Mouse (Mus musculus) limb, embryonic 10.5 days (tissue): ENCODE measurements around the gene Bckdha. TPM values are rescaled to one million over a fixed set of nuclear protein-coding genes. Genes with fewer than 3 reads are reported as not detected.
A peak's percentile ranks its signal among the peaks of the same experiment; 100 is the strongest.

Experiments used
- DNase-seq: peaks from one replicate; pipeline ENCODE4 v3.0.0-alpha.2; 2017; ENCODE audit warnings: low spot score
- H3K27ac ChIP-seq: fragments of 300-500 bp; sonication (generic); 2 replicates; pipeline ENCODE4 v1.5.1; 2016; ENCODE audit warnings: mild to moderate bottlenecking
- H3K27me3 ChIP-seq: fragments of 300-500 bp; sonication (generic); 2 replicates; pipeline ENCODE4 v1.6.1; 2016; ENCODE audit warnings: low read depth, mild to moderate bottlenecking; ENCODE audit not compliant: poor library complexity, severe bottlenecking
- H3K36me3 ChIP-seq: fragments of 300-500 bp; sonication (generic); 2 replicates; pipeline ENCODE4 v1.6.1; 2016; ENCODE audit warnings: mild to moderate bottlenecking, moderate library complexity
- H3K4me1 ChIP-seq: fragments of 300-500 bp; sonication (generic); 2 replicates; pipeline ENCODE4 v1.6.1; 2016
- H3K4me3 ChIP-seq: fragments of 300-500 bp; sonication (generic); 2 replicates; pipeline ENCODE4 v1.5.1; 2016; ENCODE audit warnings: mild to moderate bottlenecking, moderate library complexity
- H3K9me3 ChIP-seq: fragments of 300-500 bp; sonication (generic); replicated peaks from 2 replicates; pipeline ENCODE4 v1.6.1; 2016; ENCODE audit warnings: mild to moderate bottlenecking
- WGBS: fragments of 180-500 bp; shearing (Covaris S2); methylation state at CpG from one replicate; pipeline ENCODE4 v1.1.7; 2016; 5-methylcytosine and 5-hydroxymethylcytosine counted together
- polyA plus RNA-seq: library from polyadenylated mRNA; unstranded; fragments of >200 nt; fragmentation: Nextera tagmentation; extraction: Ambion mirVana; gene quantifications from 2 replicates; pipeline ENCODE4 v1.2.1, GENCODE M21; 2016

Gene Bckdha
- polyA plus RNA-seq, 1 experiment from 2014 or later: 66.4 TPM

DNA sequence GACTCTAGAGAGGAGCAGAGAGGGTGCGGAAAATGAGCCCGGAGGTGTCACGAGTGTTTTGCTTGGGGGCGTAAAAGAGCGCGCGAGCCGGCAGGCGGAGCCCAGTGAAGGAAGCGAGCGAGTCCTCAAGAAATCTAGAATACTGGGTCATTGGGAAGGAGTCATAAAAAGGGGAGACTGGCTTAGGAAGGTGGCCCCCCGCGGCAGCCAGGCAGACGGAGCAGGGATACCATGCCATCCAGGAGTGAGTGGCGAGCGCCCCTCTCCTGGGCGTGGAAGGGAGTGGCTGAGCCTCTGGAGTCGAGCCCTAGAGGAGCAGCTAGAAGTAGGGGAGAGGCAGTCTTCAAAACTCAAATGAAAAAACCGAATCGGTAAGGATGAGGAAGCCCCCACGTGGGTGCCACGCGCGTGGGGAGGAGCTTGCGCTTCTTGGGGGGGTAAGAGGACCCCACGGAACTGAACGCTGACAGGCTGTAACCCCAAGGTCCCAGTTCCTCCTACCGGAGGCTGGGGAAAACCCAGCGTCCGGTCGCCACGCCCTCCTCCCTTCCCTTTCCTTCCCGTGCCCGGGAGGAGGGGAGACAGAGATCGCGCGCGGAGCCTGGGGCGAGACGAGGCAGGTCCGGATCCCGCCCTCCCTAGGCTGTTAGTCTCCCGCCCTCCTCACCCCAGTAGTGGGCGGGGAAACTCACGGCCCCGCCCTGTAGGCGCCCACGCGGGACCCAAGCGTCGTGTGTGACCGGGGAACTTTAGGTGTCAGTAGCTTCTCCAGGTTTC, 30.2 kb upstream of the Bckdha start:
- peak overlapping the region; percentile 51; the same call in 1 of the 2 replicates for H3K27ac ChIP-seq
- peak; percentile 71 for DNase-seq
- no peaks in the 10 kb centered on the region for H3K36me3 ChIP-seq
- peaks cover 38% of the 10 kb centered on the region for H3K4me1 ChIP-seq
- H3K27me3 ChIP-seq: peaks cover 77% of the 10 kb centered on the region
- H3K9me3 ChIP-seq: no peaks in the 10 kb centered on the region
- WGBS: 1% methylated on average over 51 of the region's 52 CpGs
- H3K4me3 ChIP-seq: peak overlapping the region; percentile 57

DNA sequence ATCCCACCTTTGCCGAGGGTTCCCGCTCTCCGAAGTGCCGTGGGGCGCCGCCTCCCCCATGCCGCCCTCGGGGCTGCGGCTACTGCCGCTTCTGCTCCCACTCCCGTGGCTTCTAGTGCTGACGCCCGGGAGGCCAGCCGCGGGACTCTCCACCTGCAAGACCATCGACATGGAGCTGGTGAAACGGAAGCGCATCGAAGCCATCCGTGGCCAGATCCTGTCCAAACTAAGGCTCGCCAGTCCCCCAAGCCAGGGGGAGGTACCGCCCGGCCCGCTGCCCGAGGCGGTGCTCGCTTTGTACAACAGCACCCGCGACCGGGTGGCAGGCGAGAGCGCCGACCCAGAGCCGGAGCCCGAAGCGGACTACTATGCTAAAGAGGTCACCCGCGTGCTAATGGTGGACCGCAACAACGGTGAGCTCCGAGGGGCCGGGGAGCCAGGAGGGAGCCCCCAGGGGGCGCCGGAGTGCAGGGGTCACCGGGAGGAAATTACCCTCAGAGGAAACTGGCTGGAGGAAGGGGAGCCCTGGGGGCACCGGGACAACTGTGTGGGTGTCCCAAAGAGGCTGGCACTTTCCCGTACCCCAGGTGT, 29.1 kb upstream of the Bckdha start:
- Histone ChIP-seq H3K27me3 (peaks cover 77% of the 10 kb centered on the region), H3K9me3 (no peaks in the 10 kb centered on the region), H3K4me3 (peak overlapping the region; percentile 57), H3K4me1 (peaks cover 42% of the 10 kb centered on the region), H3K36me3 (peaks cover 5% of the 10 kb centered on the region; the same call in 1 of the 2 replicates), H3K27ac (peak overlapping the region; percentile 46)
- 1% methylated on average over 47 of the region's 47 CpGs for WGBS
- DNase-seq: peak; percentile 63

DNA sequence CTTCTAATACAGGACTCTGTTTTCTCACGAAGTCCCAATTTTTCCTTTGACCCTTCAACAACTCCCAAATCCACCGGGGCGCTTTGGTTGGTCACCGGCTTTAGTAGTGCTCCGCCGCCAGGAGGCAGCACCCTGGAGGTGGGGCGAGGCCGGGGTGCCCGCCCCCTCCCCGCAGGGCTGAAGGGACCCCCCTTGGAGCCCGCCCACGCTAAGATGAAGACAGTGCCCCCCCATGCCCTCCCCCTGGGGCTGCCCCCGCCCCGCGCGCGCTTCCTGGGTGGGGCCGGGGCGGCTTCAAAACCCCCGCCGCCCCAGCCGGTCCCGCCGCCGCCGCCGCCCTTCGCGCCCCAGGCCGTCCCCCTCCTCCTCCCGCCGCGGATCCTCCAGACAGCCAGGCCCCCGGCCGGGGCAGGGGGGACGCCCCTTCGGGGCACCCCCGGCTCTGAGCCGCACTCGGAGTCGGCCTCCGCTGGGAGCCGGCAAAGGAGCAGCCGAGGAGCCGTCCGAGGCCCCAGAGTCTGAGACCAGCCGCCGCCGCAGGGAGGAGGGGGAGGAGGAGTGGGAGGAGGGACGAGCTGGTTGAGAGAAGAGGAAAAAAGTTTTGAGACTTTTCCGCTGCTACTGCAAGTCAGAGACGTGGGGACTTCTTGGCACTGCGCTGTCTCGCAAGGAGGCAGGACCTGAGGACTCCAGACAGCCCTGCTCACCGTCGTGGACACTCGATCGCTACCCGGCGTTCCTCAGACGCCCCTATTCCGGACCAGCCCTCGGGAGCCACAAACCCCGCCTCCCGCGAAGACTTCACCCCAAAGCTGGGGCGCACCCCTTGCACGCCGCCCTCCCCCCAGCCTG, 28.1 kb upstream of the Bckdha start, which contains the start of gene Tgfb1:
Gene Tgfb1 (plus strand): TSS at position 323 of the 852 bp plus-strand sequence.
- peak within 1 kb of the TSS; percentile 79 for H3K27ac ChIP-seq
- peaks cover 7% of the 10 kb centered on the region; the same call in 1 of the 2 replicates for H3K36me3 ChIP-seq
- under 1% methylated on average over 68 of the region's 69 CpGs for WGBS
- H3K4me3 ChIP-seq: peak within 1 kb of the TSS; percentile 57
- peaks cover 44% of the 10 kb centered on the region for H3K4me1 ChIP-seq
- peak; percentile 82 for DNase-seq
- no peaks in the 10 kb centered on the region for H3K9me3 ChIP-seq
- H3K27me3 ChIP-seq: peaks cover 71% of the 10 kb centered on the region

DNA sequence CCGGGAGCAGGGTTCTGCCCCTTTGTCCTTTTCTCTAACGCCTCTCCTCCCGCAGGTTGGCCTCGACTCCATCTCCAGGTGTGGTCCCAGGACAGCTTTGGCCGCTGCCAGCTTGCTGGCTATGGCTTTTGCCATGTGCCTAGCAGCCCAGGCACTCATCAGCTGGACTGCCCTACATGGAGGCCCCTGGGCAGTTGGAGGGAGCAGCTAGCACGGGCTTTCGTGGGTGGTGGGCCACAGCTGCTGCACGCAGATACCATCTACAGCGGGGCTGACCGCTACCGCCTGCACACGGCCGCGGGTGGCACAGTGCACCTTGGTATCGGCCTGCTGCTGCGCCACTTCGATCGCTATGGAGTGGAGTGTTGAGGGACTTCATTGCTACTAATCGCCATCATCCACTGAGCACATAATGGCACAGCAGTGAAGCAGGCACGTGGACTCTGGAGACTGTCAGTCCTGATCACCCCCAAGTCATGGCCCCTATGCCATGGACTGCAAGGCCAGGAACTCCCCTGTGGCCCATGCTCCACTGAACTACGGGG, 27.2 kb upstream of the Bckdha start:
- Histone ChIP-seq H3K4me1 (peaks cover 50% of the 10 kb centered on the region), H3K27me3 (peaks cover 62% of the 10 kb centered on the region), H3K27ac (no peak overlapping the region), H3K9me3 (no peaks in the 10 kb centered on the region), H3K4me3 (peak overlapping the region; percentile 57; the same call in 1 of the 2 replicates), H3K36me3 (peaks cover 7% of the 10 kb centered on the region; the same call in 1 of the 2 replicates)
- WGBS: 64% methylated on average over 21 of the region's 21 CpGs
- DNase-seq: no peak

DNA sequence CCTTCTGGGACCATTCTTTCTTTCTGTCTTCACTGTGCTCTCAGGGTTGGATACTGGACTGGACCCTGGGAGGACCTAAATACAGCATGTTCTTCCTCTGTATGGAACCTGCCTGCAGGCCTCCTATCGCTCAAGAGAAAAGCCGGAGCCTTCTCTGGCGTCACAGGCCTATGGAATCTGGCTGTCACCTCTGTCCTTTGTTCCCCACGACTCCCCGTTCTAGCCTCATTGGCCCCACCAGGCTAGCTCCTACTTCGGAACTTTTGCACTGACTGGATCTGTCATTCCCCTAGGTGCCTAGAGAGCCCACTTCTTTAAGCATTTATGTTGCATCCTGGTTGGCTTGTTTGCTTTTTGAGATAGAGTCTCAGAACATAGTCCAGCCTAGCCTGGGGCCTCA, 25.9 kb upstream of the Bckdha start:
- H3K36me3 ChIP-seq: peaks cover 7% of the 10 kb centered on the region; the same call in 1 of the 2 replicates
- H3K9me3 ChIP-seq: no peaks in the 10 kb centered on the region
- no peak for DNase-seq
- 89% methylated on average over 6 of the region's 6 CpGs for WGBS
- H3K4me1 ChIP-seq: peaks cover 58% of the 10 kb centered on the region
- H3K4me3 ChIP-seq: no peak overlapping the region
- peaks cover 49% of the 10 kb centered on the region for H3K27me3 ChIP-seq
- no peak overlapping the region for H3K27ac ChIP-seq

DNA sequence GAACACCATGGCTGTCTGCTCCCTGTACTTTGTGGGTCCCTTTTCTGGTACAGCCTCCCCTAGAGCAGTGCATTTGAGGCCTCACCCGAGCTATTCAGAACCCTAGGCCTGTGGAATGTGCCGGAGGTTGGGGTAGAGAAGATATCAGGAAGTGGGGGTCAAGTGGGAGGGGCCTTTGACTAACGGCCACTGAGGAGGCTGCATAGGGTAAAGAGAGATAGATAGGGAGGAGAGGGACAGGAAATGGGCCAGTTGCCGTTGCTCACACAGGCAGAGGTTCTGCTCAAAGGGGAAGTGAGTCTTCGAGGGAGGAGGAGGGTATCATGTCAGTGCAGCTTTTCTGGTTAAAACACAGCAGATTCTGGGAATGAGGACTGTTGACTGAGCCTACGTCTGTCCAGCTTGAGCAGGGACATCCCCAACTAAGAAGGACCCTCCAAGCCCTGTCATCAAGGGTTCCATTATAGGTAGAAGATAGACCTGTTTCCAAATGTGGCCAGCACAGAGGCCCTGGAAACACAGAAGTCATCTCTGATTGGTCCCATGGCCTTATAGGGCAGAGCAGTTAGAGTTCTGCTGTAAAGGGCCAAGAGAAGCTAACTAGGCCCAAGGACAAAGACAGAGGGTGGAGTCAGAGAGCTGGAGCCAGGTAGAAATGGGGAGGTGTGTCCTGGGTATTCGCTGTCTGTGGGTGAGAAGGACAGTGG, 24.8 kb upstream of the Bckdha start:
- Histone ChIP-seq H3K4me1 (peaks cover 48% of the 10 kb centered on the region), H3K27me3 (peaks cover 49% of the 10 kb centered on the region), H3K4me3 (no peak overlapping the region), H3K27ac (no peak overlapping the region), H3K36me3 (peaks cover 7% of the 10 kb centered on the region; the same call in 1 of the 2 replicates), H3K9me3 (no peaks in the 10 kb centered on the region)
- WGBS: 67% methylated on average over 7 of the region's 7 CpGs
- no peak for DNase-seq

DNA sequence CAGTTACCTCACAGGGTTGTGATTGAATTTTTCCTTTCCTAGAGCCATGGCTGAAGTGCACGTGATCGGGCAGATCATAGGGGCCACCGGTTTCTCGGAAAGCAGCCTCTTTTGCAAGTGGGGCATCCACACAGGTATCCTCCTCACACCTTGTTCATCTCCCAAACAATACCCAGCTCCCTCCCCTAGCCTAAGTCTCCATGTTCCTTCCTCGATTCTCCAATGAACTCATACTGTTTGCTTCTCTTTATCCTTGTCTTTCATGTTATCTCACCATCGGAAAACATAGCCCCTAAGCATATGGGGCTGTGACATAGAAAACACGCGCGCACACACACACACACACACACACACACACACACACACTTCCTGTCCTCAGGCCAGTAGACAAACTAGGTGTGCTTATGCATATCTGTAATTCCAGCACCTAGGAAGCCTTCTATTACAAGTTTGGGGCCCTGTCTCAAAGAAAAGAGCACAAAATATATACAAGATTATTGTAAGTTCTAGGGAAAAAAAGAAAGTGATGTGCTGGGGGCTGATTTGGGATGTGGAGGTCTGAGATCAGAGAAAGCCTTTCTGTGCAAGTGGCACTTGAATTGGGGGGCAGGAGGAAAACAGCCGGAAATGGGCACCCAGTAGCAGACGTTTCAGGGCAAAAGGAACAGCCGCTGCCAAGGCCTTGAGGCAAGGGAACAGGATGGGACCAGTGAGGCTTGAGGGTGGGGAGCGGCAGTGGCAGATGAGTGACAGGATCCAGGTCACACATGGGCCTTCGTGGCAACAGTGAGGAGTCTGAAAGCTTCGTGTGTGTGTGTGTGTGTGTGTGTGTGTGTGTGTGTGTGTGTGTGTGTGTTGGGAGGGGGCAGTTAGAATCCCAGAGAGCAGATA, 22.8 kb upstream of the Bckdha start:
- Histone ChIP-seq H3K27me3 (peaks cover 40% of the 10 kb centered on the region), H3K36me3 (peaks cover 7% of the 10 kb centered on the region; the same call in 1 of the 2 replicates), H3K4me1 (peaks cover 28% of the 10 kb centered on the region), H3K4me3 (peak overlapping the region; percentile 64; the same call in 1 of the 2 replicates), H3K27ac (no peak overlapping the region), H3K9me3 (no peaks in the 10 kb centered on the region)
- no peak for DNase-seq
- WGBS: 64% methylated on average over 15 of the region's 15 CpGs

DNA sequence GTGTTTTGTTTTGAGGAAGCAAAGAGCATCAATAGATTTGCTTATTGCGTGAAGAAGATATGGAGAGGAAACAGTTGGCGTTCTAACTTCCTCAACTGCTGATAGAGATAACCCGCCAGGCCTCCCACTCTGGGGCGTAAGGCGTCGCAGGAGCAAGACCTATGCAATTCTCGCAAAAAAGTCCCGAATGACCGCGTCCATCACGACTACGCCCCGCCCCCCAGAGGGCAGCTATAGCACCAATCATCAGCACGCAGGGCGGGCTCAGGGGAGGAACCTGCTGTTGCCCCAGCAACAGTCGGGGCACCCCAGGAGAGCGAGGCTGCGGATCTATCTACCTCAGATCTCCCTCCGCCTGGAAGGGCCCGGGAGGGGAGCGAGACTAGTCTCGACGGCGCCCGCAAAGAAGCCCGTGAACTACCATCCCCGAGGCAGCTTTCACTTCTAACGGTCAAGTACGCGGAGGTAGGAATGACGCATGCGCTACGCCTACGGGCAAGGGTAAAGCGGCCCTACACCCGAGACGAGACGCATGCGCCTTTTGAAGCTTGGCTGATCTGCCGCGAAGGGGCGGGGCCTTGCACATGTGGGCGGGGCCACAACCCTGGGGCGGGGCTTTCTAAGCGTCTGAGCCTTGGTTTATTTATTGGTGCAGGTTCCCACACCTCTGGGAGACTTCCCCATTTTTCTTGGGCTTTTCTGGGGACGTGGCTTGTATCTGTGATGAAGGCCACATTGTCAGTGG, 21.9 kb upstream of the Bckdha start, which contains the start of gene B9d2:
Gene B9d2 (plus strand): TSS at position 267 of the 745 bp plus-strand sequence.
- H3K27ac ChIP-seq: peak within 1 kb of the TSS; percentile 90
- under 1% methylated on average over 46 of the region's 46 CpGs for WGBS
- peak within 1 kb of the TSS; percentile 64 for H3K4me3 ChIP-seq
- peaks cover 7% of the 10 kb centered on the region; the same call in 1 of the 2 replicates for H3K36me3 ChIP-seq
- no peaks in the 10 kb centered on the region for H3K9me3 ChIP-seq
- DNase-seq: peak; percentile 94
- H3K4me1 ChIP-seq: peaks cover 19% of the 10 kb centered on the region
- H3K27me3 ChIP-seq: peaks cover 40% of the 10 kb centered on the region

DNA sequence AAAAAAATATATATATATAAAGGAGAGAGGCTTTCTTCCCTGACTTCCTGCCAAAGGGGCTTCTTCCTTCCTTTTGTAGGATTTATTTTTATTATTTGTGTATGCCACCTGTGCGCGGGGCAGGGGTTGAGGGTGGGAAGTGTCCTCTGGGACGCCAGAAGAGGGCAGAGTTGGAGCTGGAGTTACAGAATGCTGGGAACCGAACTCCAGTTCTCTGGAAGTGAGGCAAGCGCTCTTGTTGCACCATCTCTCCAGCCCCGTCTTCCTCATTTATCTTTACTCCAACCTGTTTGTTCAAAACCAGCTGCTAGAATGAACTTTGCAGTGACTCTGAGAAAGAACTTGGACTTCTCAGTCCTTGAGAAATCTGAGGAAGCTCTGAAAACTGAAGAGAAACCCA, 21.2 kb upstream of the Bckdha start:
- Histone ChIP-seq H3K36me3 (peaks cover 7% of the 10 kb centered on the region; the same call in 1 of the 2 replicates), H3K27ac (peak overlapping the region; percentile 90), H3K4me1 (peaks cover 21% of the 10 kb centered on the region), H3K27me3 (peaks cover 40% of the 10 kb centered on the region), H3K4me3 (peak overlapping the region; percentile 64), H3K9me3 (no peaks in the 10 kb centered on the region)
- no peak for DNase-seq
- 4% methylated on average over 6 of the region's 6 CpGs for WGBS

DNA sequence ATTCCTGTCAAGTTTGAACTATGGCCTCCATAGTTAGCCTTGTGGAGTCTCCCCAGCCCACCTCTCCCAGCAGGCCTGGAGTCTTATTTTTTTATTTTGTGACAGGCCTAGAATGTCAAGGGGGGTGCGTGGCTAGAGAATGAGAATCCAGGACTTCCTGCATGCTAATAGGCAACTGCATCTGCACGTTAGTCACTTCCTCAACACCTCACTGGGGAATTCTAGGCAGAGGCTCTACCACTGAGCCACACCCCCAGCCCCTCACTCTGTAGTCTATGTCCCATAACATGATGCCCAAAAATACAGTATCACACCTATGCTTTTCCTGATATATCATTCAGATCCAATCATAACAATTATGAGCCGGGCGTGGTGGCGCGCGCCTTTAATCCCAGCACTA, 18.2 kb upstream of the Bckdha start:
- Histone ChIP-seq H3K36me3 (no peaks in the 10 kb centered on the region), H3K27me3 (peaks cover 60% of the 10 kb centered on the region), H3K4me1 (peaks cover 22% of the 10 kb centered on the region), H3K4me3 (no peak overlapping the region), H3K9me3 (no peaks in the 10 kb centered on the region), H3K27ac (no peak overlapping the region)
- no peak for DNase-seq
- 94% methylated on average over 7 of the region's 7 CpGs for WGBS
